Mouse (Mus musculus): ENCODE data around the gene Olfr875.
"Not testable (repeated sequence)": the region's sequence is repeated elsewhere in the genome, so short reads cannot be mapped to it uniquely, and the experiment has no call there.

Olfr875 gene

DNA sequence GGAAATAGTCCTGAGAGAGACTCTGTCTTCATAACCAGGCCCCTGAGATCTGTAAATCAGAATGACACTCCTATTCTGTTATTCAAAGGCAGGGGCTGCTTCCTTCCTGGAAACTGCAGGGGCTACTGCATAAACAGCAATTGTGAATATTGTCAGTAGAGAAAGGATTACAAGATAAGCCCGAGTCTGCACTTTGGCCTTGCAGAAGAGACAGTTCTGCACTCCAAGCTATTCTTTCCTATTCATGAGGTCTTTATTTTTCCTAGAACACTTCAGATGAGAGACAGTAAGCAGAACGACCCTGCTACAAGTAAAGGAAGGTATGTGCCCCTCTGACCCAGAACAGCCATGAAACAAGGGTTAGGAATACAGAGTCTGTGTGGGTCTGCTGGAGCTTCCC is at the start of gene Olfr875:
Olfr875 (plus strand) TSS at position 99 of the 400 bp plus-strand sequence.
- DNase-seq = no peak

DNA sequence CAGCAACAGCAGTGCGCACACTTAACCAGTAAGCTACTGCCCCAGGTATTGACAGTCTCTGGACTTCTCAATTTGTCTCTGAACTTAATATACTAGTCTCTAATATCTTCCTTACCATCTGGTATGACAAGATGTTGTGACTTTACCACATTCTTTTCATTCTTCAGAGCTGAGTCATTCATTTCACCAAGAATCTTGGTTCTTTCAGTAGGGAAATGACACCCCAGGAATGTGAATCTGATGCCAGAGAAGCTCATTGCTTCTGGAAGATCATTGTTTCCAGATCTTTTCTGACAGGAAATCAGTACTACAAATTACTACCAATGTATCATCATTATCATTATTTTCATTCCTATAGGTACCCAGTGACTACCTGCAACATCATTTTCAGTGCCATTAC is 37.3 kb upstream of the Olfr875 start:
- DNase-seq = no peak

DNA sequence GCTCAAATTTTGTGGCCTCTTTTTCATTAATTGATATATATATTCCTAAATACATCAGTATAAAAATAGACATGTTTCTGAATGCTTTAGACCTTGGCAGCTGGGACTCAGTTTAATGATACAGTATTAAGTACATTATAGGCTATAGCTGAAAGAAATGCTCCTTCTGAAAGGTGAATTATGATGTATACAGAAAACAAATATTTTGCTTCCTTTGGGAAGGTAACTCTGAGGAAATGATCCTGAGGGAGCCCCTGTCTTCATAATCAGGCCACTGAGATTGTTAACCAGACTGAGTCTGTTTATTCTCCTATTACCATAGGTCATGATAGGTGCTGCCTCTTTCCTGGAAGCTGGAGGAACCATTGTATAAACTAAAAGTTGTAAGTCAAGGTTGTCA is 26.9 kb upstream of the Olfr875 start, which contains the start of gene Olfr874:
Olfr874 (plus strand) TSS at position 301 of the 400 bp plus-strand sequence.
- no peak for DNase-seq

DNA sequence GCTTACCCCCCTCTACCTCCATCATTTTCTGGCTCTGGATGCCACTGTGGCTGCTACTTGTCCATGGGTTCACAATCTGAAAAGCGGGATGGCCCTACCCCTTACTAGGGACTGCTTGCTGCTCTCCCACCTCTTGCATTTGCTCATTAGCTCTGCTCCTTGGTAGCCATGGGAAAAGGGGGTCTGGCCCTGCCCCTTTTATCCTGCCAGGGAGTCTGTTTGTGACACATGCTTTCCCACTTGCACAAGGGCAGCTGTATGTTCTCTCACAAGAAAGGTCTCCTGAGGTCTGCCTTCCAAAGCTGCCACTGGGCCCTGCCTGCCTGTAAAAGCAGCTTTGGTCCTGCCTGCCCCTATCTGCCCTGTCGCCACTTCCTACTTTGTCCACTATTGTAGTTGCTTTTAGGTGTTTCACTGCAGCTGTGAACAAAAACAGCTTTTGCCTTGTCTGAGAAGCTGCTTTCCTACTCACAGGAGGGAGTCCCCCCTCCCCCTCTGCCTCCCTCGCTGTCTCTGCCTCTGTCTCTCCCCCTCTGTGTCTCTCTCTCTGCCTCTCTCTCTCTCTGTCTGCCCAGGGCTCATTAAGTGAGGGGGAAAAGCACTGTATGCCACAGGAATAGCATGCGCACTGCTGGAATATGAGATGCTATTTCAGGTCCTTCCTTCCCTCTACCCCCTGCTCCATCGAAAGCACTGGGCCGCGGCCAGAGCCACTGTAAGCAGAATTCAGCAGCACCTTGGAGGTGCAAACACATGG is 21.2 kb upstream of the Olfr875 start:
- no peak for DNase-seq

DNA sequence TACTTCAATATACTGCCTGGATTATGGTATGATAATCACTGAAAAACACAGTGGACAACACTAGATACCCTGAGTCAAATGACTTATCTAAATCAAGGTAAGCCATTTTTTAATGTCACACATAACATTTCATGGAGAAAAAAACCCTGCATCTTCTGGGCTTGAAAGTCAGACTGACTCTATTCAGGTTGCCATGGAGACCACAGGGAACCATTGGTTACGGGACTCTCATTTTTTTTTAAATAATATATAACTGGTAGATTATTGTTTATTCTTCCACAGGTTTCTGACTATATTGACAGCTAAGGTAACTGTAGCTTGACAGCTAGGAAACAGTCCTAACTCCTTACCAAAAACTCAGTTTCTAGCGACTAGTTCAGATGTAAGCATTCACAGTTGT is 20.2 kb upstream of the Olfr875 start:
- DNase-seq = no peak

DNA sequence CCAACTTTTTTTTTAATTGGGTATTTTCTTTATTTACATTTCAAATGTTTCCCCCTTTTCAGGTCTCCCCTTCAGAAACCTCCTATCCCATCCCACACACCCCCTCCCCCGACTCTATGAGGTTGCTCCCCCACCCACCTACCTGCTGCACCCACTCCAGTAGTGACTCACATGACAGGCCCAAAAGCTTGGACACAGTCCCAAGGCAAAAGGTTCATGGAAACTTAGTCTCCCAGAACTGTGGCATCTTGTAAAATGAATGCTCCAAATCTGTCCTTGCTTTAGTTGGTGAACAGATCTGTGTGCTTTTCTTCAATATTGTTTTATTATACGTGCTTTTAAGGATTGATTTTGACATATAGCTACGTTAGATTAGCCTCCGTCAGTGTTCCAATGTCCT is 19.7 kb upstream of the Olfr875 start:
- no peak for DNase-seq

DNA sequence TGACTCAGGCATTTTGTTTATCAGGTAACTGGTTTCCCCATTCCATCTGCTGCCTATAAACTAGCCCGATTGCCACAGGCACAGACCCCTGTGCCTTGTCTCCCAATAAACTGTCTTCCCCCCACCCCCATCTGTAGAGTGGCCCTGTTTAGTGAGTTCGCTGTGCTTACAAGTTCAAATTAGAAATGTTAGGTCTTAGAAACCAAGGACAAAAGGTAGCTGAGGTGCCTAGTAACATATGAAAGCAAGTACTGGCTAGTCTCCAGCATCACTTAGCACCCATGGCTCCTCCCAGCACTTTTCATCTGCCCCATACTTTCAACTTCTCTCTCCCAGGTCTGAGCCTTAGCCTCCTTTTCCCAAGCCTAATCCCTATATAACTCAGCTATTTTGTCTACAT is 9.9 kb upstream of the Olfr875 start:
- no peak for DNase-seq

DNA sequence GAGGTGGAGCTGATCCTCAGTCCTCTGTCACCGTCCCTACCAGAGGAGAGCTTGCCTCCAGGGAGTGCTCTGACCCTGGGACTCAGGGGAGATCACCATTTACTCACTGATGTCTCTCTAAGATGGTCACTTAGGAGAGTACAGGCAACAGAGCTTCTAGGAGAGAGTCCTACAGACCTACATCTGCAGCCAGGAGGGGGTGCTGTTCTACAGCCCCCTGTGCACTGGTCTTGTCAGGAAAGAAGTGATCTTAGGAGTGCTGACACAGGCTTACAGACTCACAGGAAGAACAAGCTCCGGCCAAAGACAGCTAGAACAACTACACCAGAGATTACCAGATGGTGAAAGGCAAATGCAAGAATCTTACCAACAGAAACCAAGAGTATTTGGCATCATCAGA is 9.1 kb upstream of the Olfr875 start:
- no peak for DNase-seq

DNA sequence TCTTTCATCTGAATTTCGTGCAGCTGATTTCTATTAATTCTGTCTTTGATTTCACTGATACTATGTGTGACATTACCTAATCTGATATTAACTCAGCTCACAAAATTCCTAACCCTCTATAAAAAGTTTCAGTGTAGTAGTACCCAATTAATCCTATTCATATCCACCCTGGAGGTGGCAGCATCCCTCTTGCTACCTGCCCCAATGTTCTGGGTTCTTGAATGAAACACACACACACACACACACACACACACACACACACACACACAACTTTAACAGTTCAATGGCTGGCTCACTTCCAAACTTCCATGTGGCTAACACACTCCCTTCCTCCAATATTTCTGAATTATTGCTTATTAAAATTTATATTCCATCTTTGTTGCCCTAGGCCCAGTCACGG is 996 bp upstream of the Olfr875 start:
- no peak for DNase-seq

DNA sequence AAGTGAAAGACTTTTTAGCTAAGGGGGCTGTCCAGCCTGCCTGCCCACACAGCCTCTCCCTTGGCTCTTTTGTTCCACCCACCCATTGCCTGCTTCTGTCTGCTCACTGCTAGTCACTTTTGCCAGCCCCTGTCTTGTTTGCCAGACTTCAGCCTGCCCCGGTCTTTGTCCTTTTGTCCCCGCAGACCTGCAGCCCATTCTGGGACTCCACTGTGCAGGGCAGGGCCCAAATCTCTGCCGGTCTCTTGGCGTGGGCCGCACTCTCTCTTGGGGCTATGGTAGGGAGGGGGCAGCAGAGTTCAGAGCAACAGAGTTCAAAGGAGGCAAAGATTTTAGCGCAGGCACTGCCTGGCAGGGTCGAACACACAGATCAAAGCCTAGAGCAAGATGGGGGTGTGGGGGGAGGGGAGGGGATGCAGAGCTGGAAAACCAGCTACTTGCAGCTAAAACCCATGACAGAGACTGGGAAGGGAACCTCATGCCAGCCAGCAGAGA is 11.2 kb downstream of the Olfr875 start:
- no peak for DNase-seq

DNA sequence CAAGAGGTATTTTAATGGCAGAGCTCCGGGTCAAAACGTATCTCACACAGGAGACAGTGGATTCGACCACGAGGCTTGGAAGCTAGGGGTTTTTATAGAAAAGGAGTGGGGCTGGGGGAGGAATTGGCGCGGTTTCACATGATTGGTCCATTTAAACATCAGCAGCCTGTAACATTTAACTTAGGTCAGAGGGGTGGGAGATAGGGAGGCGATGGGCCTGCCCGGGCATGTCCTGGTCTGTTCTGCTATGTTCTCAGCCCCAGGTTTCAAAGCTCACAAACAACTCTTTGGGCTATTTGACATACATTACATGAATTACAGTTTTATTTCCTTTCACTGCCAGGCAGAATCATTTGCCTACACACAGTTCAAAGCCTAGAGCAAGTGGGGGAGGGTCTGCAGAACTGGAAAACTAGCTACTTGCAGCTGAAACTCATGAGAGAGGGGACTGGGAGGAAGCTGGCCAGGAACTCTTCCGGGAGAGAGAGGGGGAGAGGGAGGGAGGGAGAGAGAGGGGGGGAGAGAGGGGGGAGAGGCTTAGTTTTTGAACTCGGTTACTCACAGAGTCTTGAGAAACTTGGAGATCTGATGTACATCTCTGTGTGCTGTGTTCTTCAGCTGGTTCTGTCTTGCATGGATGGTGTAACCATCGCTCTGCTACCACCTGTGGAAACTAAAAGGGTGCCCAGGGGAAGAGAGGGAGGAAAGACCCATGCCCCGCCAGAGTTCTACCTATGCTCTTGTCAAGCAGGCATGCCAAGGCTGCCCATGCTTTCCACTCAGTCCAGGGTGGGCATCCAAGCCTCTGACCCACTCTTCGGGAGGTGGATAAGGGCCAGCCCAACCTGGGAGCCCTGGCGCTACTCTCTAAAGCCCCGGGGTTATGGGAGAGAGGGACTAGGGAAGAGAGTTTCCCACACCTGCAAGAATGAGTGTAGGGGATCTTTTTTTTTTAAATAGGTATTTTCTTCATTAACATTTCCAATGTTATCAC is 12.0 kb downstream of the Olfr875 start:
- not testable (repeated sequence) for DNase-seq

DNA sequence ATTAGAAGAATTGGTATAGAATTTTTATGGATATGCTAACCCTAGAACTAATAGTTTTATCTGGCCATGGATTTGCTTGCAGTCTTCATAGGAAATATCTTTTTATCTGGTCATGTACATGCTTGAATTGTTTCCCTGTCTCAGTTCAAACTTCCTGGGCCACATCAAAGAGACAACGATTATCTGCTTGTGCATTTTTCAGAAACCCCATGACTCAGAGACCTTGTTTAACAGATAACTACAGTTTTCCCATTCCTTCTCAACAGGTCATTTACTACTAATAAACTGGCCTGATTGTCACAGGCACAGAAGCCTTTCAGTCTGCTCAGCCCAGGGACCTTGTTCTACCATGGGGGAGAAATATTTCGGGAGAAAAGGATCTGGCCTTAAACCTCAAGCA is 14.8 kb downstream of the Olfr875 start:
- no peak for DNase-seq

DNA sequence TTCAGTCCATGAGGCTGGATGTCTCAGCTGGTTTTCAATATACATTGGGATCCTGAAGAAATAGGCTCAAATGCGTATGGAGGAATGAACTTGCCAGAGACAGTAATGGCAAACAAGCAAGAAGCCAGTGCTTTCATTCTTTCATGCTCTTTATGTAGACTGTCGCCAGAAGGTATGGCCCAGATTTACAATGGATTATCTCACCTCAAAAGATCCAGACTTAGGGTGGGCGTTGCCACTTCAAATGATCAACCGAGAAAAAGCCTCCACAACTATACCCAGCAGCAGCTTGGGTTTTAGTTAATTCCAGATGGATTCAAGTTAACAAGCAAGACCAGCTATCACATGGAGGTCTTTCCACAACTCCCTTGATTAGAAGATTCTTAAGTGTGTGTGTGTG is 30.4 kb downstream of the Olfr875 start:
- DNase-seq = no peak

DNA sequence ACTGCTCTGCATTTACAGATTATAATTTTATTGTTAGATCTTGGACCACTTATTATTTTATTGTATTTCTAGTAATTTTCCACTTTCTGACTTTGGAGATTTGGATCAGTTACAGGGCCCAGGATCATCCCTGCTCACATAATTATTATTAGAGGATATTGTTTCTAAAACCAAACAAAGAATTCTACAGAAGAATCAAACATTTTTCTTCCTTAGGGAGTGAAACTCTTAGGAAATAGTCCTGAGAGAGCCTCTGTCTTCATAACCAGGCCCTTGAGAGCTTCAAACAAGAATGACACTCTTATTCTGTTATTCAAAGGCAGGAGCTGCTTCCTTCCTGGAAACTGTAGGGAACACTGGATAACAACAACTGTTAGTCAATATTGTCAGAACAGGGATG is 31.1 kb downstream of the Olfr875 start, which contains the start of gene Olfr876:
Olfr876 (plus strand) TSS at position 301 of the 400 bp plus-strand sequence.
- DNase-seq = no peak

DNA sequence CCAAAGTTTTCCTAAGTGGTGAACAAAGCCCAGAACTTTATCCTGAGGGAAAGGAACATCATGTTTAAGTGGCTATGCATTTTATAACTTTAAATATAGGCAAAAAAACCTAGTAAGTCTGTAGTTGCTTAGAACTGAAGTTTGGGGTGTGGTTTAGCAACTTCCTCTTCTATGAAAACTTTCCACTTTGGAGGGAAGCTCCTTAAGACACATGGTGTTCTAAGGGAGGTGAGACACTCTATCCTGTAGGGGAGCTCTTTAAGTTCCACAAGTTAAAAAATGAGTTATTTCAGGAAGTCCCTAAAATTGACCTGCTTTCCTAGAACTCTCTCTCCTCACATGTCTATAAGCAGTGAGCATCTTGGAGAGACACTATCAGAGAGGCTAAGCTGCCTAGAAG is 35.6 kb downstream of the Olfr875 start:
- no peak for DNase-seq

DNA sequence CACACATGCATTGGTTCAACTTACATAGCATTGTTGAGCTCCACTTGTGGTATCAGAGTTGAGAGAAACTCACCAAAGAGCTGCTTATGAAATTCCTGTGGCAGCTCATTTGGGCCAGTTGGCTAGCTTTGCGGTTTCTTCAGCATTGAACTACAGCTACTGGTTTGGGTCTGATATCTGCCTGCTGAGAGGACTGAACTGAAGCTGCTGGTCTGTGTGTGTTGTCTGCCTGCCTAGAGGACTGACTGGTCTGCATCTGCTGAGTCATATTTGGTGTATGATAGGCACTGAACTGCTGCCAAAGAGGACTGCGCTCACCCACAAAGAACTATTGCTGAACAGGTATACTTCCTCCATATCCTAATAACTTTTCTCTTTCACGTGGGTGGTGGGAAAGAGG is 36.8 kb downstream of the Olfr875 start:
- no peak for DNase-seq

DNA sequence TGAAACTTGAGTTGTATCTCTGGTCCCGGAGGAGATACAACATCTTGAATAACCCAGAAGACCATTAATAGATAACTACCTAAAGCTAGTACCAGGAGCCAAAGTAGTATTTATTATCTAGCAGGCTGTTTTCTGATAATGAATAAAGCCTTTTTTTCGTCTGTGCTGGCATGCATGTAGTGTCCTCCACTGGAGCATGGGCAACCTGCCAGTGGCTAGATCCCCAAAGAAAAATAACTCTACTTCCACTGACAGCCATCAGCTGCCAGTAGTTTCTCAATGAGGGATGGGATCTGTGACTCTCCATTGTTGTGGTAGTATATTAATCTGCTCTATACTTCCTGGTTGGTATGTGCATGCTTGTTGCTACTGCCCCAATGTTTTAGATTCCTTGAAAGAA is 37.3 kb downstream of the Olfr875 start:
- DNase-seq = no peak

DNA sequence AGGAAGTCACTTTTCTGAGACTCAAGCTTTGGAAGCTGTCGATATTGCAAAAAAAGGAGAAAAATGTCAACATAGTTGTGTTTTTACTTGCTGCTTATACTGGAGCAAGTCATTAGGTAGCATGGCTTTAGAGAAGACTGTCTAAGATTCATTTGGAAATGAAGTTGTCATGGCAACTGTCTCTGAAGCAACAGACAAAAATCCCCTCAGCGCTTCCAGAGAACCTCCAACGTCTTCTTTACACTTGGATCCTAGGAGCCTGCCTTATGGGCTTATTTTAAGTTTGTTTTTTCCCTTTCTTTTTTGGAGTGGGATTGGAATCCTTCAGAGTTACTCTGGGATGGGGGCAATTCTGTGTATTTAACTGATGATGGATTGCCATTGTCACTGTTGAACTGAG is 43.0 kb downstream of the Olfr875 start:
- DNase-seq = no peak
